ENCODE assay signal across 9 mouse cellular contexts in genomic region chr16:67617811-67618210, GRCm38 (mm10). TPM values are rescaled to one million over a fixed set of nuclear protein-coding genes. Genes with fewer than 3 reads are reported as not detected.
DNase-seq lines count a peak whose midpoint lies in the region; ATAC-seq and TF ChIP-seq lines count a peak whose summit lies in the region.
"Had no signal": no experiment of that assay in that cellular context is flagged by ENCODE, and none has a peak within 500 bp of the region (broad histone marks: within the 10 kb centered on the region; RNA-seq: fewer than 3 reads in every experiment).

No protein-coding gene starts in this region.

- no peak for TF ChIP-seq CTCF in layer of hippocampus, adult 2 months (conservative IDR thresholded peaks at IDR 0.05)

- H3K36me3 ChIP-seq in embryonic facial prominence, embryonic 14.5 days (ENCODE audit: control insufficient read depth, insufficient read depth, low read length), result no peaks in the 10 kb centered on the region

- no peak overlapping the region for H3K27ac ChIP-seq in embryonic facial prominence, embryonic 14.5 days (replicated peaks; ENCODE audit: low read depth, low read length)
- H3K27ac ChIP-seq in layer of hippocampus, adult 2 months, result peak overlapping the region; percentile 97

- 0 out of 2 replicates have a peak overlapping the region, but pooled peaks have one; percentile 34 for H3K9ac ChIP-seq in embryonic facial prominence, embryonic 14.5 days (ENCODE audit: low read depth, low read length)

- peak; percentile 3 for DNase-seq in gastrocnemius, postnatal 14 days
- DNase-seq in gastrocnemius, postnatal 36 days, result no peak
- DNase-seq in Muller cell, postnatal 12 days (ENCODE audit: inconsistent ontology term), result peak; percentile 73
- peak; percentile 45 for DNase-seq in embryonic facial prominence, embryonic 14.5 days (ENCODE audit: low spot score)
- DNase-seq in layer of hippocampus, adult 2 months (ENCODE audit: low spot score in 2 of 2), result peak; percentile 64 to 70
- DNase-seq in neural tube, embryonic 10.5 days (ENCODE audit: extremely low spot score, low spot score), result peak; percentile 45
- DNase-seq in urinary bladder, postnatal 25 days (ENCODE audit: low spot score), result no peak
- DNase-seq in spleen, postnatal 36 days (ENCODE audit: low spot score in 2 of 2), result no peak

- peaks cover 16% of the 10 kb centered on the region; the same call in 1 of the 2 replicates for H3K27me3 ChIP-seq in embryonic facial prominence, embryonic 14.5 days (replicated peaks; ENCODE audit: control insufficient read depth, insufficient read depth, low read length)

- ATAC-seq in embryonic facial prominence, embryonic 14.5 days (ENCODE audit: low read depth), result peak; percentile 9; the same call in 1 of the 2 replicates

- intact Hi-C loops in gastrocnemius, postnatal 14 days (cut with DNase I; ENCODE audit: low total_unique reads), result no loop called here
- intact Hi-C loops in gastrocnemius, postnatal 36 days (cut with DNase I), result no loop called here

- no peaks in the 10 kb centered on the region for H3K4me1 ChIP-seq in embryonic facial prominence, embryonic 14.5 days (ENCODE audit: control insufficient read depth, insufficient read depth, low read length)

- 1% methylated on average over 13 of the region's 25 CpGs for WGBS in embryonic facial prominence, embryonic 14.5 days

- peak overlapping the region; percentile 67 for H3K4me2 ChIP-seq in embryonic facial prominence, embryonic 14.5 days (ENCODE audit: low read depth, low read length)

- peaks cover 13% of the 10 kb centered on the region; the same call in 1 of the 2 replicates for H3K9me3 ChIP-seq in embryonic facial prominence, embryonic 14.5 days (ENCODE audit: control insufficient read depth, low read length)

- H3K4me3 ChIP-seq in embryonic facial prominence, embryonic 14.5 days (ENCODE audit: low read depth, low read length), result peak overlapping the region; percentile 40
- H3K4me3 ChIP-seq in layer of hippocampus, adult 2 months, result peak overlapping the region; percentile 92

RNA-seq across cellular contexts. Expression of gene Cadm2, which starts 2.9 kb away (rescaled TPM):
- 1 to 10 TPM in 1 of 2 experiments, under 1 TPM in 1; 0.59 to 1.2 TPM for total RNA-seq in gastrocnemius, postnatal 14 days (2021)
- under 1 TPM; 0.36 to 0.42 TPM for total RNA-seq in gastrocnemius, postnatal 36 days (2021)
- polyA plus RNA-seq in embryonic facial prominence, embryonic 14.5 days (2014; fragmentation: Nextera tagmentation; extraction: Ambion mirVana), result 3.2 and 5.1 TPM in 2 replicates
- total RNA-seq in layer of hippocampus, adult 2 months (2021), result 100 to 1,000 TPM; 212 to 245 TPM
- polyA plus RNA-seq: C2C12 had no signal

Comparison
In these comparisons a context has a peak if more than half of its experiments do, and no peak if none do; other contexts are left out.
1. DNase-seq: peak in gastrocnemius, postnatal 14 days (single experiment), Muller cell, postnatal 12 days (single experiment), embryonic facial prominence, embryonic 14.5 days (single experiment), layer of hippocampus, adult 2 months (2 of 2) and neural tube, embryonic 10.5 days (single experiment); none in gastrocnemius, postnatal 36 days (0 of 2), urinary bladder, postnatal 25 days (single experiment) and spleen, postnatal 36 days (0 of 2).
2. RNA of gene Cadm2, which starts 2.9 kb away (total RNA-seq): 212 to 245 TPM in layer of hippocampus, adult 2 months; 0.59 to 1.2 TPM in gastrocnemius, postnatal 14 days and 0.36 to 0.42 TPM in gastrocnemius, postnatal 36 days; every median in the first group is over 10 times any median in the second.